Mouse (Mus musculus): ENCODE results near the gene Ehf.

DNA sequence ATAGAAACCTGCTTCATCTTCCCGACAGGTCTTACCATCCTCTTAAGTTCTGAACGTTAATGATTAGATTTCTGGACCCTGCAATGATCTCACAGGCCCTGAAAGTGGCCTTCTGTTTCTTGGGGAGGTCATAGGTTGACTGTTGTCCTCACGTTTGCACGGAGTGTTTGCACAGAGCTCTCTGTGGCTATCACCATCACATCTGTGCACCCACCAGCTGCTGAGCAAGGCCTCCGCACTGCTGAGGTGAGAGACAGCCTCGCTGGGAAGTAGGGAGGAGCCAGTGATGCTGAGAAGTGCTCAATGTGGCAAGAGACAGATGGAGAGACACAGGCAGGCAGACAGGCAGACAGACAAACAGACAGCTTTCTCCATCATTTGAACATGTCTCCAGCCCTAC is 3.6 kb upstream of the Ehf start:
- TF ChIP-seq POLR2A (IDR thresholded peaks at IDR 0.05; ENCODE audit: borderline replicate concordance, low read depth, low read length) (no peak), CTCF (IDR thresholded peaks at IDR 0.05; ENCODE audit: low read depth, low read length) (no peak)
